Mouse (Mus musculus): ENCODE measurements around the gene Mafg.

- no peak for TF ChIP-seq CTCF (IDR thresholded peaks at IDR 0.05)
- TF ChIP-seq POLR2A (IDR thresholded peaks at IDR 0.05; ENCODE audit: insufficient read depth, low read depth, low read length) = no peak
These were observed 13.2 kb downstream of the Mafg start for GRCm38 (mm10) chr11:120620195-120620594.
